Mouse (Mus musculus) brain, embryonic 14.5 days (tissue): Measurements from ENCODE around the gene Efhb.

Experiments
- CTCF ChIP-seq: fragments of 200-500 bp; IDR thresholded peaks from 2 replicates; pipeline ENCODE4 v1.5.1; 2012; ENCODE audit warnings: inconsistent platforms, mild to moderate bottlenecking, moderate library complexity, borderline replicate concordance; ENCODE audit not compliant: insufficient read depth, insufficient read length; ENCODE audit errors: extremely low read depth
- POLR2A ChIP-seq: fragments of 200-500 bp; IDR thresholded peaks from 2 replicates; pipeline ENCODE4 v1.6.1; 2012; ENCODE audit warnings: mild to moderate bottlenecking, inconsistent platforms, borderline replicate concordance; ENCODE audit not compliant: poor library complexity, insufficient read depth, insufficient read length, severe bottlenecking; ENCODE audit errors: extremely low read depth

DNA sequence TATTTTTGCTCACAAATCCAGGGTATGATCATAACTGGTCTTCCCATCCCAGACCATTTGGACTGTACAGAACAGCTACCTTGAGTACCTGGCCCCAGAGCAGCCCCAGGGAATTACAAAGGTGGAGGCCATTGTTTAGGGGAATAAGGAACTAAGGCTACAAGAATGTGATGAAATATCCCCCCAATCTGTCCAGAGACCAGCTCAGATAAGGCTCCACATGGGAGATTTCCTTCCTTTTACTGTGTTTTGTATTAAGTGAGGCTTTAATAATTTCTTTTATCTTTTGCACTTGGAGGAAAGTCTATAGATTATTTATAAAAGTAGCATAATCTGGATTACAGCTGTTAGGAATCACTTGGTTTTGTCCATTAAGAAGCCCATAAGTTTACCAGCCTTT is 5.6 kb upstream of the Efhb start:
- TF ChIP-seq POLR2A (no peak), CTCF (no peak)
